Mouse (Mus musculus) ES-Bruce4 (cell line): Measurements from ENCODE around the gene Iqcj. TPM values are rescaled to one million over a fixed set of nuclear protein-coding genes. Genes with fewer than 3 reads are reported as not detected.

Experiments used
- H3K27ac ChIP-seq: 2 replicates; pipeline ENCODE4 v1.5.1; 2012; ENCODE audit warnings: low read length, inconsistent platforms; ENCODE audit not compliant: insufficient read depth
- H3K27me3 ChIP-seq: 2 replicates; pipeline ENCODE4 v1.6.1; 2012; ENCODE audit warnings: mild to moderate bottlenecking, low read length, inconsistent platforms; ENCODE audit not compliant: control insufficient read depth, poor library complexity, insufficient read depth, severe bottlenecking
- H3K36me3 ChIP-seq: 2 replicates; pipeline ENCODE4 v1.6.1; 2012; ENCODE audit warnings: inconsistent platforms, mild to moderate bottlenecking, low read length, moderate library complexity; ENCODE audit not compliant: control insufficient read depth, poor library complexity, insufficient read depth, severe bottlenecking
- H3K4me1 ChIP-seq: one replicate; pipeline ENCODE4 v1.8.1; 2011; ENCODE audit warnings: low read length; ENCODE audit not compliant: control insufficient read depth, insufficient read depth
- H3K4me3 ChIP-seq: 2 replicates; pipeline ENCODE4 v1.5.1; 2011; ENCODE audit warnings: low read depth, mild to moderate bottlenecking, low read length
- H3K9ac ChIP-seq: 2 replicates; pipeline ENCODE4 v1.6.1; 2012; ENCODE audit warnings: low read depth, mild to moderate bottlenecking, inconsistent platforms; ENCODE audit not compliant: poor library complexity, severe bottlenecking
- H3K9me3 ChIP-seq: replicated peaks from 2 replicates; pipeline ENCODE4 v1.6.1; 2012; ENCODE audit warnings: mild to moderate bottlenecking, low read length, inconsistent platforms; ENCODE audit not compliant: control insufficient read depth, poor library complexity, insufficient read depth, severe bottlenecking
- CTCF ChIP-seq: IDR thresholded peaks from one replicate; pipeline ENCODE4 v1.8.1; 2011; ENCODE audit warnings: low read depth, low read length
- EP300 ChIP-seq: IDR thresholded peaks from 2 replicates; pipeline ENCODE4 v1.6.1; 2011; ENCODE audit warnings: low read depth, low read length; ENCODE audit not compliant: insufficient read depth
- POLR2A ChIP-seq: IDR thresholded peaks from one replicate; pipeline ENCODE4 v1.8.1; 2011; ENCODE audit warnings: low read length; ENCODE audit not compliant: insufficient read depth
- polyA plus RNA-seq: library from polyadenylated mRNA; stranded (reverse); fragments of >200 nt; gene quantifications from 2 replicates; pipeline ENCODE4 v1.2.4, GENCODE M21; 2011; ENCODE audit warnings: low read depth; ENCODE audit not compliant: missing spikeins, insufficient read depth, insufficient read length

Gene Iqcj
- not detected in 2 replicates for polyA plus RNA-seq

DNA sequence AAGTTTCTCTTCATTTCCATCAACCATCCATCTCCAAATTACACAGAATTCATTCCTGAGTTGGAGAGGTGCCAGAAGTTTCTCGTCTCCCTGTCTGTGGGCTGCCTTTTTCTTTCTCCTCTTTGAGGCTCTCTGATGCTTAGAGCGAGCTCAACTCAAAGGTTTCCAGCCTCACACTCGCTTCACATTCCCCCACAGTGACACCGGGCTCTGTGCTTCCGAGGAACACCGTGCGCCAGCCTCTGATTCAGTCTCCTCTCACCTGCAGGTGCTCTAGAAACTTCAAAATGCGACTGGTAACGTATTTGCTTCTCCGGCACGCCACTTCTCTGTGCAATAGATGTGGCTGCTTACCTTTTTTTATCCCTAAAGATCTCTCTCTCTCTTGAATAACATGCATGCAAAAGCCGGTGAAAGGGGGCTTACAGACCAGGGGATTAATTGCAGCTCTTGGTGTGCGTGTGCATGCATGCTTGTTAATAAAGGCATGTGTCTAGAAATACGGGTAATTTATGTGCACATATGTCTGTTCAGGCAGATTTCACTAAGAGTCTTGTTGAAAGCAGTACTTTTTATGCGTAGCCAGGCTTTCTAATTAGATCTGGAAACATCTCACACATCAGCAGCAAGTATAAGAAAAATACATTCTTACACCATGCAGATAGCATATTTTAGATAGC, at the start of gene Iqcj, which contains the start of gene Iqschfp:
Gene Iqcj (plus strand): TSS at position 195 of the 680 bp plus-strand sequence.
Gene Iqschfp (plus strand): TSS at position 207 of the 680 bp plus-strand sequence.
- H3K9me3 ChIP-seq, result no peaks in the 10 kb centered on the region
- TF ChIP-seq CTCF (no peak), EP300 (no peak), POLR2A (no peak)
- H3K36me3 ChIP-seq, result no peaks in the 10 kb centered on the region
- no peak within 1 kb of the TSS for H3K9ac ChIP-seq
- H3K4me3 ChIP-seq, result no peak within 1 kb of the TSS
- H3K27ac ChIP-seq, result no peak within 1 kb of the TSS
- H3K4me1 ChIP-seq, result no peaks in the 10 kb centered on the region
- no peaks in the 10 kb centered on the region for H3K27me3 ChIP-seq

GRCm38 (mm10) chr3:67852397-67852796, 39.6 kb upstream of the Iqcj start:
- H3K9me3 ChIP-seq, result no peaks in the 10 kb centered on the region
- H3K36me3 ChIP-seq, result no peaks in the 10 kb centered on the region
- no peak overlapping the region for H3K4me3 ChIP-seq
- no peaks in the 10 kb centered on the region for H3K27me3 ChIP-seq
- no peak overlapping the region for H3K9ac ChIP-seq
- TF ChIP-seq CTCF, result no peak
- no peak for TF ChIP-seq POLR2A
- TF ChIP-seq EP300, result no peak
- H3K27ac ChIP-seq, result no peak overlapping the region
- H3K4me1 ChIP-seq, result no peaks in the 10 kb centered on the region

DNA sequence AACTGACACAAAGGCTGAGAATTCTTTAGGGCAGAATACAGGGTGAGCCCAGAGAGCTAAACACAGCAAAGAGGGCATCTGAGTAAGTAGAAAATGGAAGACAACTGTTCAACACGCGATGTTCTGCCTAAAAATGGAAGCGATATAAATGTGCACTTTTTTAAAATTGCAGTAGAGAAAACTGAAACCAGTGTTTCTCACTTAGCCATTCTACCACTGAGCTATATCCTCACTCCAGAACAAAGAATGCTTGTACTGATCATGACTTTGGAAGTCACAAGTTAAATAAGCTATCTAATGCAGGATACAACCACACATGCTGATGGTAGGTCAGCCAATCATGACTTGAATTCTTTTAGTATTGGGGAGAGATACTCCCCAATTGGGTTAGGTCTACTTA, 30.5 kb upstream of the Iqcj start:
- H3K9ac ChIP-seq, result no peak overlapping the region
- H3K27me3 ChIP-seq, result no peaks in the 10 kb centered on the region
- H3K9me3 ChIP-seq, result no peaks in the 10 kb centered on the region
- TF ChIP-seq CTCF, result no peak
- no peak for TF ChIP-seq POLR2A
- no peak for TF ChIP-seq EP300
- H3K4me3 ChIP-seq, result no peak overlapping the region
- no peak overlapping the region for H3K27ac ChIP-seq
- H3K4me1 ChIP-seq, result no peaks in the 10 kb centered on the region
- H3K36me3 ChIP-seq, result no peaks in the 10 kb centered on the region

- Histone ChIP-seq H3K4me3 (no peak overlapping the region), H3K27me3 (no peaks in the 10 kb centered on the region), H3K27ac (no peak overlapping the region), H3K9ac (no peak overlapping the region), H3K4me1 (no peaks in the 10 kb centered on the region), H3K36me3 (no peaks in the 10 kb centered on the region), H3K9me3 (no peaks in the 10 kb centered on the region)
- TF ChIP-seq CTCF, result no peak
- no peak for TF ChIP-seq EP300
- no peak for TF ChIP-seq POLR2A
Observed at GRCm38 (mm10) chr3:67867420-67868065, 24.5 kb upstream of the Iqcj start.

DNA sequence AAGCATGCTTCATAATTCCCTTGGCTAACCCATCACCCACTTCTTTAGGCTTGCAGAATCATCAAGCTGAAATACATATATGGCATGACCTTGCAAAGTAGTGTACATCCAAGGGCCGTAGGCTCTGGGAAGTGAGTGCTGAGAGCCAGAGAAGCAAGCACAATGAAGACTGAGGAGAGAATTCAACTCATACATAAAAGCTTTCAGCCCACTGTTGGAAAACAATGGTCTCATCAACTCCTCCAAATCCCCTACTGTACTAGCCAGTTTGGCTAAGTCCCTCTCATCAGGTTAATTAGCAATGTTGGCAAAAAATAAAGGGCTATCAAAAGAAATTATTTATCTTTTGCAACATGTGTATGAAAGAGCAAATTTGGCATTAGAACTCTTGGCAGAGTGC, 22.6 kb upstream of the Iqcj start:
- no peak for TF ChIP-seq POLR2A
- TF ChIP-seq CTCF, result no peak
- no peak for TF ChIP-seq EP300
- Histone ChIP-seq H3K9ac (no peak overlapping the region), H3K9me3 (no peaks in the 10 kb centered on the region), H3K27ac (no peak overlapping the region), H3K4me1 (no peaks in the 10 kb centered on the region), H3K27me3 (no peaks in the 10 kb centered on the region), H3K36me3 (no peaks in the 10 kb centered on the region), H3K4me3 (no peak overlapping the region)

GRCm38 (mm10) chr3:67877253-67877652, 14.8 kb upstream of the Iqcj start:
- TF ChIP-seq CTCF (no peak), EP300 (no peak), POLR2A (no peak)
- no peak overlapping the region for H3K9ac ChIP-seq
- H3K9me3 ChIP-seq, result no peaks in the 10 kb centered on the region
- H3K4me1 ChIP-seq, result no peaks in the 10 kb centered on the region
- no peak overlapping the region for H3K27ac ChIP-seq
- H3K36me3 ChIP-seq, result no peaks in the 10 kb centered on the region
- H3K4me3 ChIP-seq, result no peak overlapping the region
- H3K27me3 ChIP-seq, result no peaks in the 10 kb centered on the region
